Comparison of ENCODE assay signal across 8 mouse cellular contexts in genomic region chr2:13574066-13574800, GRCm38 (mm10). TPM values are rescaled to one million over a fixed set of nuclear protein-coding genes. Genes with fewer than 3 reads are reported as not detected.
A peak's percentile ranks its signal among the peaks of the same experiment; 100 is the strongest.
DNase-seq lines count a peak whose midpoint lies in the region; ATAC-seq lines count a peak whose summit lies in the region.

No protein-coding gene starts in this region.

- no peaks in the 10 kb centered on the region; the same call in 1 of the 2 replicates for H3K27me3 ChIP-seq in intestine, embryonic 15.5 days (replicated peaks)
- peaks cover 17% of the 10 kb centered on the region for H3K27me3 ChIP-seq in liver, embryonic 11.5 days (replicated peaks; ENCODE audit: control insufficient read depth, insufficient read depth, low read length)
- no peaks in the 10 kb centered on the region for H3K27me3 ChIP-seq in splenic B cell, adult 2 months (ENCODE audit: control insufficient read depth, insufficient read depth, low read length, poor library complexity, severe bottlenecking)

- peaks cover 3% of the 10 kb centered on the region for H3K4me1 ChIP-seq in intestine, embryonic 15.5 days (replicated peaks)
- H3K4me1 ChIP-seq in liver, embryonic 11.5 days (replicated peaks; ENCODE audit: control insufficient read depth, insufficient read depth, low read length), result peaks cover 26% of the 10 kb centered on the region

- H3K27ac ChIP-seq in intestine, embryonic 15.5 days, result peak overlapping the region; percentile 97
- peak overlapping the region; percentile 81 for H3K27ac ChIP-seq in liver, embryonic 11.5 days (ENCODE audit: low read depth, low read length)

- H3K36me3 ChIP-seq in intestine, embryonic 15.5 days, result 0 out of 2 replicates have a peak, but pooled peaks cover 4% of the 10 kb centered on the region
- H3K36me3 ChIP-seq in liver, embryonic 11.5 days (ENCODE audit: control insufficient read depth, insufficient read depth, low read length), result peaks cover 10% of the 10 kb centered on the region; the same call in 1 of the 2 replicates
- H3K36me3 ChIP-seq in splenic B cell, adult 2 months (ENCODE audit: control insufficient read depth, insufficient read depth, low read length, poor library complexity, severe bottlenecking), result peaks cover 11% of the 10 kb centered on the region; the same call in 1 of the 2 replicates

- intact Hi-C loops in gastrocnemius, postnatal 36 days (cut with DNase I), result loop anchor here (10.0 kb wide), 1 partner anchor 159 kb away; no protein-coding TSS in a partner anchor

- no peaks in the 10 kb centered on the region for H3K9me3 ChIP-seq in intestine, embryonic 15.5 days
- no peaks in the 10 kb centered on the region for H3K9me3 ChIP-seq in liver, embryonic 11.5 days (ENCODE audit: control insufficient read depth, low read length)

- peak; percentile 91 for ATAC-seq in intestine, embryonic 15.5 days
- peak; percentile 74 for ATAC-seq in liver, embryonic 11.5 days (replicated peaks; ENCODE audit: low FRiP score)

- H3K4me2 ChIP-seq in intestine, embryonic 15.5 days (replicated peaks), result peak overlapping the region; percentile 83
- peak overlapping the region; percentile 85 for H3K4me2 ChIP-seq in liver, embryonic 11.5 days

- peak; percentile 63 to 65 for DNase-seq in thymus, adult 18-20 months
- no peak for DNase-seq in thymus, postnatal 25 days
- DNase-seq in cerebellum, postnatal 36 days, result peak; percentile 26
- peak; percentile 82 to 83 for DNase-seq in gastrocnemius, postnatal 36 days
- peak; percentile 81 for DNase-seq in liver, embryonic 11.5 days (ENCODE audit: low spot score)
- DNase-seq in monocyte, adult 2 months (ENCODE audit: low read depth in 1 of 2, low spot score in 2 of 2), result peak; percentile 78 to 81
- DNase-seq in splenic B cell, adult 2 months (ENCODE audit: low read depth, low spot score), result peak; percentile 75

- peak overlapping the region; percentile 67 for H3K4me3 ChIP-seq in intestine, embryonic 15.5 days (replicated peaks)
- H3K4me3 ChIP-seq in liver, embryonic 11.5 days (ENCODE audit: low read depth, low read length), result peak overlapping the region; percentile 63

- H3K9ac ChIP-seq in intestine, embryonic 15.5 days, result peak overlapping the region; percentile 75
- peak overlapping the region; percentile 75 for H3K9ac ChIP-seq in liver, embryonic 11.5 days (ENCODE audit: low read depth, low read length)

- under 1% methylated on average over 46 of the region's 46 CpGs for WGBS in intestine, embryonic 15.5 days
- WGBS in liver, embryonic 11.5 days, result under 1% methylated on average over 46 of the region's 46 CpGs

RNA-seq across cellular contexts. Expression of gene Vim, which starts 0.5 kb away (rescaled TPM):
- total RNA-seq in gastrocnemius, postnatal 36 days (2021), result 100 to 1,000 TPM; 118 to 161 TPM
- 442 and 454 TPM in 2 replicates for polyA plus RNA-seq in intestine, embryonic 15.5 days (2015; fragmentation: Nextera tagmentation; extraction: Ambion mirVana)
- 222 and 235 TPM in 2 replicates for polyA plus RNA-seq in liver, embryonic 11.5 days (2014; fragmentation: Nextera tagmentation; extraction: Ambion mirVana)

RNA-seq across cellular contexts. Expression of gene Trdmt1, which starts 29.8 kb away (rescaled TPM):
- 1 to 10 TPM; 3.4 to 4.3 TPM for total RNA-seq in gastrocnemius, postnatal 36 days (2021)
- polyA plus RNA-seq in intestine, embryonic 15.5 days (2015; fragmentation: Nextera tagmentation; extraction: Ambion mirVana), result 8.1 and 10.0 TPM in 2 replicates
- polyA plus RNA-seq in liver, embryonic 11.5 days (2014; fragmentation: Nextera tagmentation; extraction: Ambion mirVana), result 10.2 and 13.4 TPM in 2 replicates
